Mouse (Mus musculus) cortical plate, adult 2 months (tissue): ENCODE measurements at regions not wholly inside any gene's neighbourhood (a gene's known extent, or its start where the extent isn't known, plus 50 kb on each side); places are given as distances from the start of the nearest gene placed in this dataset.

Source experiments
- CTCF ChIP-seq: fragments of 200-500 bp; IDR thresholded peaks from 2 replicates; pipeline ENCODE4 v1.5.1; 2011; ENCODE audit warnings: mild to moderate bottlenecking, control low read depth, low read length; ENCODE audit not compliant: insufficient read depth; ENCODE audit errors: extremely low read depth
- POLR2A ChIP-seq: fragments of 200-500 bp; IDR thresholded peaks from 2 replicates; pipeline ENCODE4 v1.6.1; 2011; ENCODE audit warnings: mild to moderate bottlenecking, low read length, control low read depth; ENCODE audit not compliant: insufficient read depth; ENCODE audit errors: extremely low read depth

DNA sequence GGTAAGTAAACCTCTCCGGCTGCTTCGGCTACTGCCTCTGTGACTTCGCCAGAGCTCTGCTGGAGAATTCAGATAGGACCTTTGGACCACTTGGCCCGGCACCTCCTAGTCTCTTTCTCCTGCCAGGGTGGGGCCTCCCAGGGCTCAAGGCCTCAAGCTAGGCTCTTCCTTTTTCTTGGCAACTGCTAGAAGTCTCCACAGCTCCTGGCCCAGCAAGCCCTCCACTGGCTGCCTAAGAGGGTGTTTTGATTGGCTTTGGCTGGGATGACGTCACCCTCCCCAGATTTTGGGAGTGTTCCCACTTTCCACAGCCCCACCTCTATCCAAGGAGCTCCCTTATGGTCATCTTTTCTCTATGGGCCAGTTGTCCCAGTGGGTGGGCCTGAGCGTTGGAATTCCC is 949.4 kb downstream of the 4930447A16Rik start:
- TF ChIP-seq CTCF (no peak), POLR2A (no peak)
